Mouse (Mus musculus) cerebellum, adult 11 months (tissue): ENCODE measurements around the gene Zbtb12.

Experiments used
- DNase-seq: peaks from one replicate; pipeline ENCODE4 v3.0.0; 2022

The Zbtb12 gene

GRCm38 (mm10) chr17:34910982-34911381 lies 31.7 kb downstream of the Zbtb12 start:
- no peak for DNase-seq

DNA sequence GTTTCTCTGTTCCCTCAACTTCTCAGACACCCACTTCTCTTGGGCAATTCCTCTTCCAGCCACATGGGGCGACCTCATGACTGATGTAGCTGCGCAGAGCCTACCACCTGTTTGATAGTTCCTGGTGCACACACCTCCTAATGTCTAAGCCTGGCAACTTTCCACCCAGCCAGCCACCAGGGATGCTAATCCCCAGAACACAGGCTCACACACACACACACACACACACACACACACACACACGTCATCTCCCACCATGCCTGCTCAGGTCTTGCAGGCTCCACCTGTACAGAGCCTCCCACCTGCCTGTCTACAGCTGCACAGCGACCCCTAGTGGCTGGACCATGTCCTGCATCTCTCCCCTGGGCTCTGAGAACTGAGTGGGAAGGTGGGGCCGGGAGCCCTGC lies 32.7 kb downstream of the Zbtb12 start:
- peak; percentile 64 for DNase-seq

DNA sequence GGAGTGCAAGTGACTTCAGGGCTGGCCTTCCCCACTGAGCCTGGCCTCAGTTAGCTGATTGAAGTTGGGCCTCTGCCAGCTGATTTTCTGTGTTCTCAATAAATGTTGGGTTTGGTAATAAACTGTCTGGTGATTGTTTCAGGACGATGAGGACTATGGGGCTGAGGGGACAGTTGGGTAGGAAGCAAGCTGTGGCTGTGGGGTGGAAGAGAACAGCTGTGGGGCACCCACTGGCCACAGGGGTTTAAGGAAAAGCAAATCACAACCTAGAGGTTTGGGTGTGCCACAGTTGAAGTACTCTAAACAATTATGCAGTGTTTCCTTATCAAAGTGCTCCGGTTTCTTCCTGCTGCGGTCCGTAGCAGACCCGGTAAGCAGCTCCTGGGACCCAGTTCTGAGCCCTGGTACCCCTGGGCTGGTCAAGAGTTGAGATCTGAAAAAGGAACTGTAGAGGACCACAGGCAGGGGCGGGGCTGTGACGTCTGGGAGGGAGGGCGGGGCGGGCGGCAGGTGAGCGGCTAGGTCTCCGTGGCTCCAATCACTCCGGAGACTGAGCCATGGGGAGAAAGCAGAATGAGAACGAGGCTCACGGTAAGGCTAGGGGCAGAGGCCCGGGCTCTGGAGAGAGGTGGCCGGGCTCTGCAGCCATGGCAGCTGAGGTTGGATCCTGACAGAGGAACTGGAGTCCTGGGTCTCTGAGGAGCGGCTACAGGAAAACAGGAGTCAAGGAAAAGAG lies 34.8 kb downstream of the Zbtb12 start, which contains the start of gene Slc44a4:
Slc44a4 (plus strand) TSS at position 537 of the 736 bp plus-strand sequence.
- no peak for DNase-seq

- DNase-seq = no peak
These were observed 36.1 kb downstream of the Zbtb12 start for GRCm38 (mm10) chr17:34915410-34915831.

DNA sequence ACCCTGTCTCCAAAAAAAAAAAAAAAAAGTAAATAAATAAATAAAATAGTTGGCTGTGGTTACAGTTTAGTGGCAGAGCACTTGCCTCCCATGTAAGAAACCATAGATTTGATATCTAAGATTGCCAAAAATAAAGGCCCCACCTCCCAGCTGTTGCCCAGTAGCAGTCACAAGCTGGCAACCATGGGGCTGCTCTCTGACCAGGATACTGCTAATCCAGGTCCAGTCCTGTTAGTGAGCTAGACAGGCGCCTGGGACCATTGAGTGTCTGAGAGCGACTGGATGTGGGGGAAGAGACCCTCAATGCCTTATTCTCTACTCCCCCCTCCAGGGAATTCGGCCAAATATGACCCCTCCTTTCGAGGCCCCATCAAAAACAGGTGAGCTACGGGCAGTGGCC lies 37.0 kb downstream of the Zbtb12 start:
- DNase-seq = no peak

DNA sequence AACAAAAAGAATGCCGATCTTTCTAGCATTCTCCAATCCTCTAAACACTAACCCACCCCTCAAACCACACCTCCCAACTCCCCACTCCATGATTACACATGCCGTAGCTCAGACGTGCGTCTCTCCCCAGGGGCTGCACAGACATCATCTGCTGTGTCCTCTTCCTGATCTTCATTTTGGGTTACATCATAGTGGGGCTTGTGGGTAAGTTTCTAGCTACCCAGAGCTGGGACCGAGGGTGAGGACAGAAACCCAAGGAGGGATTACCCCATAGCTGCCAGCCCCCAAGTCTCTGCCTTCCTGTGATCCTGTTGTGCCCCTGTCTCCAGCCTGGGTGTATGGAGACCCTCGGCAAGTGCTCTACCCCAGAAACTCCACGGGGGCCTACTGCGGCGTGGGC lies 37.9 kb downstream of the Zbtb12 start:
- no peak for DNase-seq

GRCm38 (mm10) chr17:34922939-34923338 lies 43.7 kb downstream of the Zbtb12 start:
- DNase-seq = no peak

GRCm38 (mm10) chr17:34924258-34924657 lies 45.0 kb downstream of the Zbtb12 start:
- no peak for DNase-seq

- DNase-seq = no peak
These were observed 48.2 kb downstream of the Zbtb12 start for GRCm38 (mm10) chr17:34927306-34928019.

DNA sequence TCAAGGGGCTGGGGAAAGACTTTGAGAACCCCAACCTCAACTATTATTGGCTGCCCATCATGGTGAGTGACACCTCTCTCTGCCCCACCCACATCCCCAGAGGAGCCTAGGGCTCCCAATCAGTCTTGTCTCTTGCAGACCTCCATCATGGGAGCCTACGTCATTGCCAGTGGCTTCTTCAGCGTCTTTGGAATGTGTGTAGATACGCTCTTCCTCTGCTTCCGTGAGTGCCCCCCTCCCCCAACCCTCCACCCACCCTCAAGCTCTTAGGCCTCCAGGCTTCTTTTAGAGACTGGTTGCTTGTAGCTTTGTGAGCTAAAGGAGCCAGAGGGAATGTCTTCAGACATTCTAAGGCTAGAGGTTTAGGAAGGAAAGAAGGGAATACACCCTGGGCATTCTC lies 49.6 kb downstream of the Zbtb12 start:
- DNase-seq = no peak

- peak; percentile 98 for DNase-seq
These were observed 51.9 kb downstream of the Zbtb12 start, which contains the start of gene Neu1 for GRCm38 (mm10) chr17:34931061-34931734. TSS of gene Neu1 (plus strand) at chr17:34931253.

DNA sequence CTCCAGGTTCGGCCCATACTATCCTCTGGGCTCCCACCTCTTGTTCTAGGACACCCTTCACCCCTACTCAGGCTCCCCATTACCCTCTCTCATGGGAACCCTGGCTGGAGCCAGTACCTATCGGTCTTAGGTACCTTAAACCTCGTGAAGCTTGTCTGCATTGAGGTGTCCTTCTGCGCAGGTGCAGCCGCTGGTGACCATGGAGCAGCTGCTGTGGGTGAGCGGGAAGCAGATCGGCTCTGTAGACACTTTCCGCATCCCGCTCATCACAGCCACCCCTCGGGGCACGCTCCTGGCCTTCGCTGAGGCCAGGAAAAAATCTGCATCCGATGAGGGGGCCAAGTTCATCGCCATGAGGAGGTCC lies 52.4 kb downstream of the Zbtb12 start:
- DNase-seq = no peak

GRCm38 (mm10) chr17:34932287-34932686 lies 53.0 kb downstream of the Zbtb12 start:
- DNase-seq = no peak

DNA sequence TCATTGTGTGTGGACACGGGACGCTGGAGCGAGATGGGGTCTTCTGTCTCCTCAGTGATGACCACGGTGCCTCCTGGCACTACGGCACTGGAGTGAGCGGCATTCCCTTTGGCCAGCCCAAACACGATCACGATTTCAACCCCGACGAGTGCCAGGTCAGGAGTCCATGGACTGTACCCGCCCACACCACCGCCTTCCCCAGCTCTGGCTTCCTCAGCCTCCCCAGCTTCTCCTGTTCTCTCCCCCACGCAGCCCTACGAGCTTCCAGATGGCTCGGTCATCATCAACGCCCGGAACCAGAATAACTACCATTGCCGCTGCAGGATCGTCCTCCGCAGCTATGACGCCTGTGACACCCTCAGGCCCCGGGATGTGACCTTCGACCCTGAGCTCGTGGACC lies 54.7 kb downstream of the Zbtb12 start:
- no peak for DNase-seq

GRCm38 (mm10) chr17:34934830-34935229 lies 55.5 kb downstream of the Zbtb12 start:
- DNase-seq = no peak

DNA sequence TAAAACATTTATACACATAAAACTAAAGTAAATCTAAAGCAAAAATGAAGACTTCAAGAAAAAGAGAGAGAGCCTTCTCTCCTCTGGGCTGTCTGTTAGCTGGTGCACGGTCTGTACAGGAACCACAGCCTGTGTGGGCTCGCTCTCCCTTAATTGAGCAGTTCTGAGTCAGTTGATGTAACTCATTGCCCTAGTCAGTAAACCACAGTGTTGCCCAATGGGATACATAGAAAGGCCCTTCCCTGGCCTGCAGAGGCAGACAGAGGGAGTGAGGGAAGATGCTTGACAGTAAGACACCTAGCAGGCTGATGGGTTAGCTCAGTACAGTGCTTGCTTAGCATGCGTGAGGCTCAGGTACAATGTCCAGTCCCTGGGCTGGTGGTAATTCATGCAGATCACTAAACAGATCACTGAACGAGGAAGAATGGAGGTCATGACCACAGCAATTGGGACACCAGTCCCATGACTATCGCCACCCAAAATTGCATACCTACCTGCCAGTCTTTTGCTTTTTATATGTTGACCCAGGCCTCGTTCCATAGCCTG lies 58.8 kb downstream of the Zbtb12 start:
- DNase-seq = no peak

GRCm38 (mm10) chr17:34941344-34942041 lies 62.2 kb downstream of the Zbtb12 start:
- no peak for DNase-seq

- DNase-seq = no peak
These were observed 64.0 kb downstream of the Zbtb12 start for GRCm38 (mm10) chr17:34943128-34943815.

DNA sequence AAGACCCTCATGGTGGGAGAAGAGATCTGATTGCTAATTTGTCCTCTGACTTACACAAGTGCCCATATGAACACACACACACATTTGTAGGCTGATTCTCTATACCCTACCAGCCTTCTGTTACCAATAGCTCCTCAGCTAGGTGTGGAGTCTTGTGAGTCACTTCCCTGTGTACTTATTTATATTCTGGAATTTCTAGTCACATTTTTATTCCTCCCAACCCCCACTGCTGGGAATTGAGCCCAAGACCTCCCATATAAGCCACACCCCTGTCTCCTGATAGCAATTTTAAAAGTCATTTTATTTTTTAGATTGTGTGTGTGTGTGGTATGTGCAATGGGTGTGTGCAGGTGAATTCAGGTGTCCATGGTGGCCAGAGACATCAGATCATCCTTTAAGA lies 65.1 kb downstream of the Zbtb12 start:
- no peak for DNase-seq
